ENCODE assay signal across 7 mouse cellular contexts in genomic region chr11:102624888-102625407, GRCm38 (mm10). TPM values are rescaled to one million over a fixed set of nuclear protein-coding genes. Genes with fewer than 3 reads are reported as not detected.
DNase-seq lines count a peak whose midpoint lies in the region; ATAC-seq and TF ChIP-seq lines count a peak whose summit lies in the region.

No protein-coding gene starts in this region.

- H3K4me3 ChIP-seq in lung, embryonic 14.5 days (ENCODE audit: low read depth, low read length): no peak overlapping the region
- no peak overlapping the region for H3K4me3 ChIP-seq in forebrain, embryonic 13.5 days
- H3K4me3 ChIP-seq in limb, embryonic 12.5 days (replicated peaks): no peak overlapping the region
- no peak overlapping the region for H3K4me3 ChIP-seq in stomach, embryonic 15.5 days (replicated peaks)

- no peaks in the 10 kb centered on the region for H3K9me3 ChIP-seq in lung, embryonic 14.5 days (ENCODE audit: low read depth, low read length)
- H3K9me3 ChIP-seq in forebrain, embryonic 13.5 days (replicated peaks): no peaks in the 10 kb centered on the region
- H3K9me3 ChIP-seq in limb, embryonic 12.5 days: no peaks in the 10 kb centered on the region
- no peaks in the 10 kb centered on the region for H3K9me3 ChIP-seq in stomach, embryonic 15.5 days

- DNase-seq in lung, embryonic 14.5 days: peak; percentile 56
- no peak for DNase-seq in lung, postnatal 25 days (ENCODE audit: low spot score)
- DNase-seq in left cerebral cortex, adult 18-20 months (ENCODE audit: low spot score in 2 of 2): no peak
- DNase-seq in urinary bladder, postnatal 25 days (ENCODE audit: low spot score): no peak

- no peaks in the 10 kb centered on the region for H3K27me3 ChIP-seq in lung, embryonic 14.5 days (ENCODE audit: insufficient read depth, low read length)
- no peaks in the 10 kb centered on the region for H3K27me3 ChIP-seq in forebrain, embryonic 13.5 days
- no peaks in the 10 kb centered on the region for H3K27me3 ChIP-seq in limb, embryonic 12.5 days
- H3K27me3 ChIP-seq in stomach, embryonic 15.5 days (replicated peaks): no peaks in the 10 kb centered on the region

- 0 out of 2 replicates have a peak overlapping the region, but pooled peaks have one; percentile 48 for H3K9ac ChIP-seq in lung, embryonic 14.5 days
- no peak overlapping the region for H3K9ac ChIP-seq in forebrain, embryonic 13.5 days
- H3K9ac ChIP-seq in limb, embryonic 12.5 days (replicated peaks): 0 out of 2 replicates have a peak overlapping the region, but pooled peaks have one; percentile 27
- H3K9ac ChIP-seq in stomach, embryonic 15.5 days: no peak overlapping the region

- TF ChIP-seq CTCF in lung, embryonic 14.5 days (IDR thresholded peaks at IDR 0.05; ENCODE audit: low read depth): no peak

- H3K27ac ChIP-seq in lung, embryonic 14.5 days (ENCODE audit: low read depth): peak overlapping the region; percentile 94
- H3K27ac ChIP-seq in forebrain, embryonic 13.5 days: peak overlapping the region; percentile 31
- H3K27ac ChIP-seq in limb, embryonic 12.5 days: peak overlapping the region; percentile 96
- peak overlapping the region; percentile 92 for H3K27ac ChIP-seq in stomach, embryonic 15.5 days

- H3K4me2 ChIP-seq in lung, embryonic 14.5 days: peak overlapping the region; percentile 53
- peak overlapping the region; percentile 28; the same call in 1 of the 2 replicates for H3K4me2 ChIP-seq in forebrain, embryonic 13.5 days
- peak overlapping the region; percentile 50 for H3K4me2 ChIP-seq in limb, embryonic 12.5 days
- peak overlapping the region; percentile 48 for H3K4me2 ChIP-seq in stomach, embryonic 15.5 days

- no peaks in the 10 kb centered on the region for H3K36me3 ChIP-seq in lung, embryonic 14.5 days (ENCODE audit: insufficient read depth)
- H3K36me3 ChIP-seq in forebrain, embryonic 13.5 days (ENCODE audit: poor library complexity, severe bottlenecking): no peaks in the 10 kb centered on the region
- no peaks in the 10 kb centered on the region for H3K36me3 ChIP-seq in limb, embryonic 12.5 days
- H3K36me3 ChIP-seq in stomach, embryonic 15.5 days: no peaks in the 10 kb centered on the region

- peak; percentile 51 for ATAC-seq in lung, embryonic 14.5 days (ENCODE audit: insufficient read depth)
- peak; percentile 66 for ATAC-seq in forebrain, embryonic 13.5 days
- ATAC-seq in limb, embryonic 12.5 days (ENCODE audit: insufficient number of reproducible peaks, insufficient read depth, low FRiP score, low TSS enrichment, low read depth): peak; percentile 8; the same call in 1 of the 2 replicates
- ATAC-seq in stomach, embryonic 15.5 days (ENCODE audit: insufficient read depth, low FRiP score, low read depth): peak; percentile 19; the same call in 1 of the 2 replicates

- peaks cover 28% of the 10 kb centered on the region for H3K4me1 ChIP-seq in lung, embryonic 14.5 days (ENCODE audit: insufficient read depth)
- peaks cover 22% of the 10 kb centered on the region for H3K4me1 ChIP-seq in forebrain, embryonic 13.5 days
- H3K4me1 ChIP-seq in limb, embryonic 12.5 days (replicated peaks): peaks cover 59% of the 10 kb centered on the region
- H3K4me1 ChIP-seq in stomach, embryonic 15.5 days: peaks cover 25% of the 10 kb centered on the region

- WGBS in lung, embryonic 14.5 days: 25% methylated on average over 14 of the region's 14 CpGs
- WGBS in forebrain, embryonic 13.5 days: 37% methylated on average over 14 of the region's 14 CpGs
- 24% methylated on average over 14 of the region's 14 CpGs for WGBS in limb, embryonic 12.5 days
- WGBS in stomach, embryonic 15.5 days: 26% methylated on average over 14 of the region's 14 CpGs

RNA-seq across cellular contexts. Expression of gene Fzd2, which starts 20.8 kb away (rescaled TPM):
- polyA plus RNA-seq in lung, embryonic 14.5 days (2014; fragmentation: Nextera tagmentation; extraction: Ambion mirVana): 40.0 and 42.9 TPM in 2 replicates
- 22.0 and 24.4 TPM in 2 replicates for polyA plus RNA-seq in forebrain, embryonic 13.5 days (2015; fragmentation: Nextera tagmentation; extraction: Ambion mirVana)
- 77.9 and 82.7 TPM in 2 replicates for polyA plus RNA-seq in limb, embryonic 12.5 days (2016; fragmentation: Nextera tagmentation; extraction: Ambion mirVana)
- 21.9 and 23.7 TPM in 2 replicates for polyA plus RNA-seq in stomach, embryonic 15.5 days (2015; fragmentation: Nextera tagmentation; extraction: Ambion mirVana)
- 1 to 10 TPM; 9.4 to 9.7 TPM for total RNA-seq in left cerebral cortex, adult 18-20 months (2021)

RNA-seq across cellular contexts. Expression of gene Meioc, which starts 38.6 kb away (rescaled TPM):
- polyA plus RNA-seq in lung, embryonic 14.5 days (2014; fragmentation: Nextera tagmentation; extraction: Ambion mirVana): 0.22 and 0.64 TPM in 2 replicates
- 0.09 and 0.13 TPM in 2 replicates for polyA plus RNA-seq in forebrain, embryonic 13.5 days (2015; fragmentation: Nextera tagmentation; extraction: Ambion mirVana)
- polyA plus RNA-seq in limb, embryonic 12.5 days (2016; fragmentation: Nextera tagmentation; extraction: Ambion mirVana): 0.98 and 1.3 TPM in 2 replicates
- 0.55 and 1.0 TPM in 2 replicates for polyA plus RNA-seq in stomach, embryonic 15.5 days (2015; fragmentation: Nextera tagmentation; extraction: Ambion mirVana)
- total RNA-seq in left cerebral cortex, adult 18-20 months (2021): not detected

RNA-seq across cellular contexts. Expression of gene Gm11627, which starts 45.7 kb away (rescaled TPM):
- 14.3 and 15.3 TPM in 2 replicates for polyA plus RNA-seq in lung, embryonic 14.5 days (2014; fragmentation: Nextera tagmentation; extraction: Ambion mirVana)
- polyA plus RNA-seq in forebrain, embryonic 13.5 days (2015; fragmentation: Nextera tagmentation; extraction: Ambion mirVana): 8.8 and 17.2 TPM in 2 replicates
- polyA plus RNA-seq in limb, embryonic 12.5 days (2016; fragmentation: Nextera tagmentation; extraction: Ambion mirVana): 5.3 and 7.4 TPM in 2 replicates
- 19.2 TPM in 2 replicates for polyA plus RNA-seq in stomach, embryonic 15.5 days (2015; fragmentation: Nextera tagmentation; extraction: Ambion mirVana)
- 1 to 10 TPM; 3.7 to 5.4 TPM for total RNA-seq in left cerebral cortex, adult 18-20 months (2021)

Comparison
In these comparisons a context has a peak if more than half of its experiments do, and no peak if none do; other contexts are left out.
1. ATAC-seq: peak in every context shown above with its lines; median percentile 66 in forebrain, embryonic 13.5 days; 51 in lung, embryonic 14.5 days; 19 in stomach, embryonic 15.5 days; 8 in limb, embryonic 12.5 days.
2. H3K27ac ChIP-seq: peak in every context shown above with its lines; median percentile 96 in limb, embryonic 12.5 days; 94 in lung, embryonic 14.5 days; 92 in stomach, embryonic 15.5 days; 31 in forebrain, embryonic 13.5 days.
3. H3K9ac ChIP-seq: peak in lung, embryonic 14.5 days (single experiment) and limb, embryonic 12.5 days (single experiment); none in forebrain, embryonic 13.5 days (single experiment) and stomach, embryonic 15.5 days (single experiment).
4. Peak in every context shown above with its lines, with median percentiles within 50 percentile points of each other: H3K4me2 ChIP-seq.